Mouse (Mus musculus): Measurements from ENCODE around the gene Rtkn. TPM values are rescaled to one million over a fixed set of nuclear protein-coding genes. Genes with fewer than 3 reads are reported as not detected.
"Not testable (repeated sequence)": the region's sequence is repeated elsewhere in the genome, so short reads cannot be mapped to it uniquely, and the experiment has no call there.

Rtkn gene
- total RNA-seq, 2 experiments from 2014 or later, result not detected

DNA sequence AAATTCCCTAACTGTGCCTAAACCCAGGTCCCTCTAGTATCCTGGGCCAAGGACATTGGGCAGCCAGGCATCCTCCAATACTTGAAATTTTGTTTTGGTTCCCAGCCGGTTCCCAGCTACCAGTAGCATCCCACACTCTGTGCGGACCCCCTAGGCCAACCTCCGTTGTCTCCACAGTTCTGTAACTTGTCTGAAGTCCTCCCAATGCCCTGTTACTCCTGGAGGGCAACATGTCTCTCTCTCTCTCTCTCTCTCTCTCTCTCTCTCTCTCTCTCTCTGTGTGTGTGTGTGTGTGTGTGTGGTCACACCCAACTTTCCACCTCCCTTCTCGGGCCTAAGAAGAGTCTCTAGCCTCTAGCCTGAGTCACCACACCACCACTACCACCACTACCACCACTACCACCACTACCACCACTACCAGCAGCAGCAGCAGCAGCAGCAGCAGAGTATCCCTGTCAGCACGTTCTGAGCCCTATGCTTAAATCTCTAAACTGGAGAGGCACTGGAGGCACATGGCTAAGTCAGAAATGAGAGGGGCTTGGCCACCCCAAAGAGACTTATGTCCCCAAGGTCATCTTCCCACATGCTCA, 1.1 kb downstream of the Rtkn start:
- ATAC-seq (replicated peaks; ENCODE audit: low FRiP score, low TSS enrichment, poor library complexity, severe bottlenecking), result no peak

DNA sequence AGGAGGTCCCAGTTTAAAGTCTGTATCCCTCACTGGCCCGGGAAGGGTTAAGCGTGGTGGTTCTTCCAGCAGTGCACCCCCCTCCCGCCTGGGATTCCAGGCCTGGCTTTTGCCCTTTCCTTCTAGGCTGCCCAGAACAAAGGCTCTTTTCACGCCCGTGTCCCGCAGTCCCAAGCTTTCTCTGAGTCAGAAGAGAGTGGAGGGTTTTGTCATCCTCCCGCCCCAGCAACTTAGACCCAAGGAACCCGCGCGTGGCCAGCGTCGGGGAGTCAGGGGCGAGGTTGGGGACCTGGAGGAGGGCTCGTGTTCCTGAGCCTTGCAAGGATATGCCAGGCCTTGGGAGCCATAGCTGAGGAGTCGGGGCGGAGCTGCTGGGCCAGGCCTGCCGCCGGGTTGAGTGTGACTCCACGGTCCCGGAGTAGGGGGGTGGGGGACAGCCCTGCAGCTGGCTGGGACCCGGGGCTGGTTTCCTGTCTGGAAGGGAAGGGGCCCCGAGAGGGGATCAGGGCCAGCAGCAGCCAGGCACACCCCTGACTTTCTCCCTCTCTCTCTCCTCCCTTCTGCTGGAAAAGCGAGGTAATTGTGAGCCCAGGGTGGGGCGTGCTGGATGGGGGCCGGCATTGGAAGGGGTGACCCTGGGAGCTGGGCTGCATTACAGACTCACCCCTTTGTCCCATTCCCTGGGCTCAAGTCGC, 1.8 kb downstream of the Rtkn start:
- ATAC-seq (replicated peaks; ENCODE audit: low FRiP score, low TSS enrichment, poor library complexity, severe bottlenecking), result peak; percentile 41; the same call in 1 of the 2 replicates

DNA sequence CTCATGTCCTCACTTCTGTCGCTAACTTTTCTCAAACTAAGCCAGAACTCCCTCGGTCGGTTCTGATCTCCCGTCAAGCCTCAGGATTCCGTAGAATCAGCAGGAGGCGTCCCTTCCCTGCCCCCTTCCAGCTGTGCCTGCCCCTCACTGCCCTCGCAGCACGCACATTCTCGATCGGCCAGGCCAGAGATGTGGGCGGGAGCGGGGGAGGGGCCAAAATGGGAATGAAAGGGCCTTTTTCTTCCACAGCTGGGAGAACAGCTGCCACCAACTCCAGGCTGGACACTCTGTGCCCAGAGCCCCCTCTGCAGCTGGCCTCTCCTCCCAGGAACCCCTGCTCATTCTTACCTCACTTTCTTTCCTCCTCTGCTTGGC, 2.3 kb downstream of the Rtkn start:
- ATAC-seq (replicated peaks; ENCODE audit: low FRiP score, low TSS enrichment, poor library complexity, severe bottlenecking), result no peak

DNA sequence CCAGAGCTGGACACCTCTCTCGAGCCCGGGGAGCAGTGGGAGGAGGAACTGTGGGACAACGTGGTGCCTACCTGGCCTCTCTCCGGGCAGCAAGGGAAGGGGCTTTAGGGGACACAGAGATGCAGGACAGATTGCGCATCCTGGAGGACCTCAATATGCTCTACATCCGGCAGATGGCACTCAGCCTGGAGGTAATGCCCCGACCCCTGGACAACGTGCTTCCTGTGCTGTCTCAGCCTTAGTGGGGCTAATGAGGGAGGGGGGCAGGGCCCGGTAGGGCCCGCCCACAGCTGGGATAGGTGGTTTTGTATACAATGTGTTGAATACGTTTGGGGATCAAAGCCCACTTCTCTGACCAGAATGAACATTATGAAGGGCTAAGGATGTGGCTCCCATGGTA, 2.8 kb downstream of the Rtkn start:
- ATAC-seq (replicated peaks; ENCODE audit: low FRiP score, low TSS enrichment, poor library complexity, severe bottlenecking), result no peak

DNA sequence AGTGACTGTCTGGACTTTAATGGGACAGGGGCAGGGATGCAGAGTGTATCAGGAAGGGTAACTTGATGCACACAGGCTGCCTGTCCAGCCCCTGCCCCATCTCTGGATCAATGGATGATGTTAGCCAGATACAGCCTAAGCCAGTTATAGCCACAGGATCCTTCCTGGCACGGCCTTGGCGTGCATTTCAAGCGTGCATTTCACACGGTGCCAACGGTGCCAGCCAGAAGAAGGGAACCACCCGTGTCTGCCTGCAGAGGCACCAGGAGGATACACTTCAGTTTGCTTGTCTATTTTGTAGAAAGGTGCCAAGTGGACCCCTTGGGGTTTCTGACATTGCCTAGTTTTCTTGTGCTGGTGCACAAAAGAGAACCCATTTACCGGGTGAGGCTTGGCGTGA, 4.8 kb downstream of the Rtkn start:
- ATAC-seq (replicated peaks; ENCODE audit: low FRiP score, low TSS enrichment, poor library complexity, severe bottlenecking), result no peak

DNA sequence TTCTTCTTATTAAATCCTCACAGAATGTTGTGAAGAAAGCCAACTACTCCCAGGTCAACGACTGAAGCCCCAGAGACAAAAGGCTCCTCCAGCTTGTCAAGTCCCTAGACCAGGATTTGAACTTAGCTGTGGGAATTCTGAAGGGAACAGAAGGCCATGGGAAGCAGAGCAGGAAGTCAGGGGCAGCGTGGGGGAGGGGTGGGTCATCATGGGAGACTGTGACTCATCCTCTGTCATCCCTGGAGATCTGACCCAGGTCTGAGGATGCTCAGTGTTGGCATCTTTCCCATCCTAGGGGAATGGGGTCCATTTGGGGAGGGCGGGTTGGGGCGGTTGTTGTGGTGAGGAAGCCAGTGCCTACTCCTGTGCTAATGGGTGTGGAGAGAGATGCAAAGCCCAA, 6.4 kb downstream of the Rtkn start:
- no peak for ATAC-seq (replicated peaks; ENCODE audit: low FRiP score, low TSS enrichment, poor library complexity, severe bottlenecking)

DNA sequence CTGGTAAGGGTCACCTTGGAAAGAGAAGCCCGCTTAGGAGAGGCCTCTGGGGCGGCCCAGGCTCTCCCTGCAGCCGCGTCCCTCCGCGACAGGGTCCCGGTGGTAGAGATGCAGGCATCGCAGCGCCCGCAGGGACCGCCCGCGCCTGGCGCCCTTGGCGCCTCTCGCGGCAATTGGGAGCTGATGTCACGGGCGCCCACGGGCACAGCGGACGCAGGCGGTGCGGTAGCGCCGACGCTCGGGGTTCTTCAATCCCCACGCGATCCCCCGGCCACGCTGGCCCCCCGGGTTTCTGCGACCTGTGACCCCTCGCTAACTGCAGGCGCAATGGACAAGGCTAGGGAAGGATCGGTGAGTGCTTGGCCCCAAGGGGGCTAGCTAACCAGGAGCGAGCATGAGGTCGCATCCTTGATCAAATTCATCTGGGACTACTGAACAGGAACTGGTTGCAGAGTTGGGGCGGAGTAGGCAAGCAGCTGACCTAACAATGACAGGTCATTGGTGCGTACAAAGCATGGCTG, 7.0 kb downstream of the Rtkn start:
- ATAC-seq (replicated peaks; ENCODE audit: low FRiP score, low TSS enrichment, poor library complexity, severe bottlenecking), result no peak

DNA sequence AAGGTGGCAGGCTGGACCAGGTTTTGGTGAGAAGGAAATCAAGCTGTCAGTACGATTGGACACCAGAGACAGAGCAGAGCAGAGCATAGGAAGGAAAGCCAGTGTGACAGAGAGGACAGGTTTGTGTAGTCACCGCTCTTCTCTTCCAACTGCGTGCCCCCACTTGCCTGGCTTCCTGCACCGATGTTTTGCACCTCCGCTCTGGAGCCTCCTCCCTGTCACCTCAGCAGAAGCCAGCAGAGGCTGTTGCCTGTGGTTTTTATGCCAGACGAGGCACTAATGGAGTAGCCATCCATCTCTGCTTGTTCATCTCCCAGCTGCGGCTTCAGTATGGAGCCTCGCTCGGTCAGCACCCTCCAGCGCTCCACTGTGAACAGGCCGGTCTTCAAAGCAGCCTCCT, 7.6 kb downstream of the Rtkn start:
- no peak for ATAC-seq (replicated peaks; ENCODE audit: low FRiP score, low TSS enrichment, poor library complexity, severe bottlenecking)

DNA sequence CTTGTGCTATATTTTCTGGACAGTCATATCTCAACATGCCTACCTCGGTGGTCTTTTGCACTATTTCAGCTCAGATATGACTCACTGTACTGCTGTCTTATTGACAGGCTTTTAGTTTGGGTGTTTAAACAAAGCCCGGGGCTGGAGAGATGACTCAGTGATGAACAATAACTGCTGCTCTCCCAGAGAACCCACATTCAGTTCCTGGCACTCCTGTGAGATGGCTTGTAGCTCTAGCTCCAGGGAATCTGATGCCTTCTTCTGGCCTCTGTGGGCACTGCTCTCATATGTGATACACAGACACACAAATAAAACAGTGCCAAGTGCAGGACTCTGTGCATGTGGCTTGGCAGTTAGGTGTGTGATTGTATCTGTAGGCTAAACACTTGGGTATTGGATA, 9.9 kb downstream of the Rtkn start:
- no peak for ATAC-seq (replicated peaks; ENCODE audit: low FRiP score, low TSS enrichment, poor library complexity, severe bottlenecking)

DNA sequence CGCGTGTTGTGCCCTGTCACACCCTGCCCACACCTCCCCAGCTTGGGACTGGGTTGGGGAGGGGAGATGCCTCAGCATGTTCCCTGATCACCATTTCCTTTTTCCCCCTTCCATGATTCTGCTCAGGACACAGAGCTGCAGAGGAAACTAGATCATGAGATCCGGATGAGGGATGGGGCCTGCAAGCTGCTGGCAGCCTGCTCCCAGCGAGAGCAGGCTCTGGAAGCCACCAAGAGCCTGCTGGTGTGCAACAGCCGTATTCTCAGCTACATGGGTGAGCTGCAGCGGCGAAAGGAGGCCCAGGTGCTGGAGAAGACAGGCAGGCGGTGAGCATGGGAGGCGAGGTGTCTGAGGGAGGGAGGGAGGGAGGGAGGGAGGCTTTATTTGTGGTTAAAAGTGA, 10.5 kb downstream of the Rtkn start:
- ATAC-seq (replicated peaks; ENCODE audit: low FRiP score, low TSS enrichment, poor library complexity, severe bottlenecking), result no peak

DNA sequence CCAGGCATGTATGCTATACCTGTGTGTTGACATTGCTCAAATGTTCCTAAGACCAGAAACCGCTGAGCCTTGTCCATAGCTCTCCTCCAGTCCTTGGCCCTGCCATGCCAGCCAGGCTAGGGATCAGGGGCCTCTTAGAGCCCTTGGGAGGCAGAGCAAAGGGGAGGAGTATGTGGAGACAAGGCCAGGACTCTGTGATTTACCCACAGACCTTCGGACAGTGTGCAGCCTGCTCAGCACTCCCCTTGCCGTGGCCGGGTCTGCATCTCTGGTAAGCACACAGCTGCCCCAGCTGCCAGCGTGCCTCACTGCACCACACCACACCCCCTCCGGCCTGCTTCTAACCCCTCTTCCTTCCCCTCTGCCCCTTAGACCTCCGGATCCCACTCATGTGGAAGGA, 12.0 kb downstream of the Rtkn start:
- no peak for ATAC-seq (replicated peaks; ENCODE audit: low FRiP score, low TSS enrichment, poor library complexity, severe bottlenecking)

DNA sequence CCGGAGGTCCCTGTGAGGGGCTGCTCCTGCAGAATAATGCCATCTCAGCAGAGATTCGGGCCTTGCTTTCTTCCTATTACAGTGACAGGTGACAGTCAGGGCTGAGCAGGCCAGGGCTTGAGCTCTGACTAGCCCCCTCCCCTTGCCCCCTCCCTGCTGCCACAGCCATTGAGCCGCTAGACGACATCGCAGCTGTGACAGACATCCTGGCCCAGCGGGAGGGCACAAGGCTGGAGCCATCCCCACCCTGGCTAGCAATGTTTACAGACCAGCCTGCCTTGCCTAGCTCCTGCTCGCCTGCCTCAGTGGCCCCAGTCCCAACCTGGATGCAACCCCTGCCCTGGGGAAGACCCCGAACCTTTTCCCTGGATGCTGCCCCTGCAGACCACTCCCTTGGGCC, 16.5 kb downstream of the Rtkn start:
- no peak for ATAC-seq (replicated peaks; ENCODE audit: low FRiP score, low TSS enrichment, poor library complexity, severe bottlenecking)

DNA sequence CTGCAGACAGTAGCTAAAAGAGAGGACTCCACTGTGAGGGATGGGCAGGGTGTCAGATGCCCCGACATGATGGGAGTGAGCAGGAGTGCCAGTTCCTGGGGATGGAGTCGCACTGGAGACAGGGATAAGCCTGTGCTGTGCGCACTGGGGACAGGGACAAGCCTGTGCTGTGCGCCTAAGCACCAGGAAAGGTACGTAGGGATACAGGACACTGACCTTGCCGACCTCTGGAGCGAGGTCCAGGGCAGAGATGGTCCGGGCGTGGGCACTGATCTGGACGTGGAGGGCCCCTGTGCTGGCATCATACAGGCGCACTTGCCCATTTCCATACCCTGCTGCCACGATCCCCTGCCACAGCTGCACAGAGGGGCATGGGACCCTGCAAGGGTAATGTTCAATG, 17.8 kb downstream of the Rtkn start:
- no peak for ATAC-seq (replicated peaks; ENCODE audit: low FRiP score, low TSS enrichment, poor library complexity, severe bottlenecking)

DNA sequence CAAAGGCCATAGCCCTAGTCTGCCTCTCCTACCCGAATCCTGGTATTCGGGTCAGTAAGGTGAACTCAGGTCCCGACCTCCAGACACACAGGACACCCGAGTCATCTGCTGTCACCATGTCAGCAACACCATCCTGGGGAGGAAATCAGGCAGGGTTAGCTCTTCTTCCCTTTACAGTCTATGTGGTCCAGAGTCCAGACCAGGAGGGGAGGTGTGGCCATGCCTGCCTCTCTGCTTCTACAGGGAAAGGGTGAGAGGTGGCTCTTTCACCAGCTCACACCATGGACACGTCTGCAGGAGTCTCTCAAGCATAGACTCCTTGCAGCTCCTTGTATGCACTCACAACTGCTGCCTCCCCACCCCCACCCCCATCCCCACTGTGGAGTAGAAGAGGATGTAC, 18.2 kb downstream of the Rtkn start:
- no peak for ATAC-seq (replicated peaks; ENCODE audit: low FRiP score, low TSS enrichment, poor library complexity, severe bottlenecking)

DNA sequence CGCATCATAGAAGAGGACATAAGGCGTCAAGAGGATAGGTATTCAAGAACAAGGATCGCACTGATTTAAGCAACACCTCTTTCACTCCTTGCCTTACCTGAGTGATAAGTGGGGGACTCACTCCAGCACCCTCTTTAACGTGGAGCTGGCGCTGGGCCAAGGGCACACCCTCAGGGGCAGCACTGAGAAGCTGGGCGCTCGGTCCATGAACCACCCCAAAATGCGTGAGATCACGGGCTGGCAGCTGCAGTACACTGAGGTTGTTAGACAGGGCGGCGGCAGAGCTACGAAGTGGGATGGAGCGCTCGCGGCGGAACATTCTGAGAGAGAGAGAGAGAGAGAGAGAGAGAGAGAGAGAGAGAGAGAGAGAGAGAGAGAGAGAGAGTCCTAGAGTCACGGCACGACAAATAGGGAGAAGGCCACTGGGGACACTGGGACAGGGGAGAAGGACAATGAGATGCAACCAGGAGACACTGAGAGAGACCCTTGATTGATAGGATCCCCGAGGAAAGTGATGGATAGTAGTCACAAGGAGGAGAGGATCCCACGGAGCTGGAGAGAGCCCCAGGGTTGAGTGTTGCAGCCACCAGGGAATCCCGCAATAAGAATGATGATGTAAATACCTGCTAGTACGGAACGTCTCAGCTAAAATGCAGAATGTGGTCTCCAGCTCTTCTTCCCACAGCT, 20.4 kb downstream of the Rtkn start:
- peak; percentile 19; the same call in 1 of the 2 replicates for ATAC-seq (replicated peaks; ENCODE audit: low FRiP score, low TSS enrichment, poor library complexity, severe bottlenecking)

DNA sequence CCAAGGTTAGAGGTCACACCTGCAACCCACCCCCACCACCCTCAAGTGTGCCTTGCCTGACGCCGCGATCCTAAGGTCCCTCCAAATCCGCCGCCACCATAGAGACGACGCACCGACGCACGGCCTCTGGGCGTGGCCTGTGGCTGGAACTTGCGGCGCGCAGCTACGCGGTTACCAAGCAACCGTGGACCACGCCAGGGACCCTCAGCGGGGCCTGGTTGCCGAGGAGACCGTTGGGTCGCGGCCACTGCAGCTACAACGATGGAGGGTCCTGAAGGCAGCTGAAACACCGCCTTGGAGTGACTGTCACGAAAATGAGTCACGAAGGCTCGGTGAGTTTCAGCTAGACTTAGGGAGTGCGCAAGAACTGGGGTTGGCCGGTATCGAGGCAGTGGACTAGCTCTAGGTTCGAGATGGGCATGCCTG, 21.0 kb downstream of the Rtkn start, which contains the start of the genes Wdr54 and 1700003E16Rik:
Gene Wdr54, minus strand, starts transcription at position 139 of the 426 bp plus-strand sequence.
Gene 1700003E16Rik, plus strand, starts transcription at position 146 of the 426 bp plus-strand sequence.
- ATAC-seq (replicated peaks; ENCODE audit: low FRiP score, low TSS enrichment, poor library complexity, severe bottlenecking), result peak; percentile 74

DNA sequence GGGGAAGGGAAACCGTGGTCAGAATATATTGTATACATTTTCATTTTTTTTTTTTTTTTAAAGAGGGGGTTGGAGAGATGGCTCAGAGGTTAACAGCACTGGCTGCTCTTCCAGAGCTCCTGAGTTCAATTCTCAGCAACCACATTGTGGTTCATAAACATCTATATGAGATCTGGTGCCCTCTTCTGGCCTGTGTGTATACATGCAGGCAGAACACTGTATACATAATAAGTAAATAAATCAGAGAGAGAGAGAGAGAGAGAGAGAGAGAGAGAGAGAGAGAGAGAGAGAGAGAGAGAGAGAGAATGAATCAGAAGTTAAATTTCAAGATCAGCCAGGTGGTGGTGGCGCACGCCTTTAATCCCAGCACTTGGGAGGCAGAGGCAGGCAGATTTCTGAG, 24.2 kb downstream of the Rtkn start:
- ATAC-seq (replicated peaks; ENCODE audit: low FRiP score, low TSS enrichment, poor library complexity, severe bottlenecking), result not testable (repeated sequence)

DNA sequence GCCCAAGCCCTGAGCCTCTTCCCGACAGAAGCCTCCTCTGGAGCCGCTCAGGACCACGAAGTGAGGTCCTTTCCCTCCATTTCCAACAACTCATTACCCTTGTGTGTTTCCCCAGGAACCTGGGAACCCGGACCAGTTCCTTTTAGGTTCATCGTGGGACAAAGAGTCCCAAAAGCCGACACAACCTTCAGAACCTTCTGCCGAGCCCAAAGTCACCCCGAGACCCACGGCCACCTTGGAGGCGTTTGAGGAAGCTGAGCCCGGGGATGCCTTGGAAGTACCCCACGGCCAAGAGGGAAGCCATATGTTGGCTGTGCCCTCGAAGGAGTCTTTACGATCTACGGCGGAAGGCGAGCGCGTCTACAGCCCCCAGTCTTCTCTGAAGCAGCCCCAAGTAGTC, 26.2 kb downstream of the Rtkn start:
- ATAC-seq (replicated peaks; ENCODE audit: low FRiP score, low TSS enrichment, poor library complexity, severe bottlenecking), result no peak

DNA sequence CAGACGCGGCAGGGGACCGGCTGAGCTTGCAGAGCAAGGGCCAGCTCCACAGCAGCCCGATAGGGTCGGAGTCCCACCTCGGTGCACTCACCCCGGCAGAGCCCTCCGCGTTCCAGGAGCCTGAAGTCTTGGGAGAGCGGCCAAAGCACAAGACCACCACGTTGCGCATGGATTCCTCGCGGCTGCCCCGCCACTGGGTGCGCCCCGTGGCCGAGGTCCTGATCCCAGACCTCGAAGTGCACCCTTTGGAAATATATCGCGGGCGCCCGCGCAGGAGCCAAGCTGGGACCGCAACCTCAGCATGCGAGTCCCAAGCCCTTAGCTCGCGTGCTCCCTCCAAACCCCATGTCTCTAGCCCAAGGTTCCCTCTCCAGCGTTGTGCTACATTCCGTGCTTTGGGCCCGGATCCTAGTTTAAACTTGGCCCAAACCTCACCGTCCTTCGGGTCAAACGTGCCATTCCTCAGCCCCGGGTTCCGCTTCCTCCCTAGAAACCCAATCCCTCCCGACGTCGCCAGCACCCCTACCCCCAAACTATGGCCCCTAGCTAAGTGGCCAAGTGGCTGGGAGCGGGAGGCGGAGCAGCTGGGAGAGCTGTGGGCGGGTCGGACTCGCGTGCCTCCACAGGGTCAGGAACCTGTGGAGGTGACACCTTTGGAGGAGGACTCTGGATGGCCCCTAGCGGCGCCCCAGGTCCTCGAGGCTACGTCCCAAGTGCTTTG, 26.8 kb downstream of the Rtkn start:
- 0 out of 2 replicates have a peak, but pooled peaks have one; percentile 34 for ATAC-seq (replicated peaks; ENCODE audit: low FRiP score, low TSS enrichment, poor library complexity, severe bottlenecking)

DNA sequence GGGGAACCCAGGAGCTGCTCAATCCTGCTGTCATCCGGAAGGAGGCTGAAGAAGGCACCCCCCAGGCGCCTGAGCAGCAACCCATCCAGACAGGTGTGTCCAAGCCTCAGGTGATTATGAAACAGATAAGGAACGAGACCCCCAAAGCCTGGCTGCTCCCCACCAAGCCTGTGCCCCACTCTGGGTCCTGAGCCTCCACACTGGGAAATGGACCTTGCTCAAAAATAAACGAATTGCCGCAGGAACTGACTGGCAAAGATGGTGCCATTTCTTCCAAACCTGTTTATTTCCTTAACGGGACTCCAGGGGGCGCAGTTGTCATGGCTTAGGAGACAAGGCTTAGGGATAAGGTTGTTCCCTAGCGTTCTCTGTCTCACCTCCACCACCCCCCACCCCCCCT, 27.4 kb downstream of the Rtkn start:
- ATAC-seq (replicated peaks; ENCODE audit: low FRiP score, low TSS enrichment, poor library complexity, severe bottlenecking), result no peak
